Mouse (Mus musculus): ENCODE results near the gene Barhl2. TPM values are rescaled to one million over a fixed set of nuclear protein-coding genes. Genes with fewer than 3 reads are reported as not detected.

The Barhl2 gene
- total RNA-seq, 1 experiment from 2014 or later, result not detected

GRCm38 (mm10) chr5:106454411-106455105, 3.4 kb downstream of the Barhl2 start:
- DNase-seq, result no peak

DNA sequence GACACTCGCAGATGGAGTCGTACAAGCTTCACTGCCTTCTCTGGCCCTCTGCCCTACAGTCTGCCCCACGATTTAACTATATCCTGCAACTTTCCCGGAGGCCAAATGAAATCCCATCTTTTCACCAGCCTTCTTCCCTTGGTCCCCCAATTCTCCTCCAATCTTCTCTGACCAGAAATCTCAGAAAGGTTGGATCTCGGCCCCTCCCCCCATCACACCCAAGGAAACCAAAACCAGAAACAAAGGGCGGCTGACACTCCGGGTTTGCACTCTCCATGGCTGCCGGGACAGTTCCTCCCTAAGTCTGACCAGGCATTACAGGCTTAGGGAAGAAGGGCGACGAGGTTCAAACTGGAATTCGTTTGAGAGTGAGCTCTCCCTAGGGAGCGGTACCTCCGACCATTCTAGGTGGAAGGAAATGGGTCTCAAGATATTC, 4.1 kb downstream of the Barhl2 start:
- no peak for DNase-seq

DNA sequence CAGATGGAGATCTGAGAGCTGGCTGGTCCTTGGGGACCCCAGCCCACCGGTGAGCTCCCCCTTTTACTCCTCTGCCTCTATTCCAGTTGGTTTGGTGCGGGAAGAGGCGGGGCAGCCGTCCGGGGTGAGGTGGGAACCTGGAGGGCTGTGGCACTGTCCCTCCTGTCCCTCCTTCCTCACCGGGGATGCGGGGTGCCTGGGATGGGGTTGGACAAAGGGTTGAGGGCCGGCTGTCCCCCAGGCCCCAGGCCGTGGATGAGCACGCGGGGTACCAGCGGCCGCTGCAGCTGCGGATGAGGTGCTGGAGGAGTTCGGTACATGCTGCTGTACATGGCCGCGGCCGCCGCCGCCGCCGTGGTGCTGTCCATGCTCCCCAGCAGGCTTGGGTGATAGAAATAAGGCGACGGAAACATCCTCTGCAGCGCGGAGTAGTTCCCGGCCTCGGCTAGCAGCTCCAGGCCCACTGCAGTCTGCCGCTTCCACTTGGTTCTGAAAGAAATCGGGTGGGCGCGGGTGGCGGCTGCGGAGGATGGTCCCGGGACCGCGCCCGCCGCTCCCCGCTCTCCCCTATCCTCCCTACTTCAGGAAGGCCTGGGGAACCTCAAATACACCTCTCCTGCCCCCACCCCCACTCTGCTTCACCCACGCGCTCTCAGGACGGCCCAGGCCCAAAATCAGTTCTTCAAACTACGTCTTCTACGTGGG, 4.6 kb downstream of the Barhl2 start:
- no peak for DNase-seq

GRCm38 (mm10) chr5:106452686-106453085, 5.3 kb downstream of the Barhl2 start:
- no peak for DNase-seq

- DNase-seq, result no peak
These were observed 6.1 kb downstream of the Barhl2 start for GRCm38 (mm10) chr5:106451681-106452440.

DNA sequence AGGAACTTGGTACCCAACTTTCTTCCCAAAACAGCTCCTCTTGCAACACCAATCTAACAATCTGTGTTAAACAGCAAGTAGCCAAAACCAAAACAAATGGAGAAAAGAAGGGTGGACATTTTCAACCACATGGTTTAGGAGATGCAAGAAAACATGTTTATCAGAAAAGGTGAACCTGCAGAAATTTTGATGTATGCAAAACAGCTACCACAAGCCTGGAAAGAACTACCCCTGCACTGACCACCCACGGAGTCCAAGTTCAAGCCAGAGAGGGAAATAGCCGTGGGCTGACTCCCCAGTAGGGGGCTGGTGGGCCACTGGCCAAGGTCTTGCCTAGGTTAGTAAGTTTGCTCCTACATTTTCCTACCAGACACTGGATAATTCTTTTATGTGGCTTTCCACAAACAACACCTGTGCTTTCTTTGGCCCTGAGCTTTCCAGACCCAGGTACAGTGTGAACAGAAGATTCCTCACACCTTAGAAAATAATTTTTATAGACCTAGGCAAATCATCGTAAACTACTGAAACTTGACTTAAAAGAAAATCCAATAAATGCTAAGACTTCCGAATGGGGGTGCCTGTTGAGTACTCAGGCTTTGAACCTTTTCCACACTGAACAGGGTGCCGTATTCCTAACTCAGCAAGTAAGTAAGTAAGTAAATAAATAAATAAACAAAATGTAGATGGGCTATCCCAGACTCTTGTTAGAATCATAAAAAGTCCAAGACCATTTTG, 7.4 kb downstream of the Barhl2 start:
- no peak for DNase-seq

- DNase-seq, result no peak
These were observed 8.1 kb downstream of the Barhl2 start for GRCm38 (mm10) chr5:106449720-106450425.

- no peak for DNase-seq
These were observed 9.2 kb downstream of the Barhl2 start for GRCm38 (mm10) chr5:106448798-106449125.

- DNase-seq, result no peak
These were observed 9.8 kb downstream of the Barhl2 start for GRCm38 (mm10) chr5:106447951-106448797.

- DNase-seq, result no peak
These were observed 10.7 kb downstream of the Barhl2 start for GRCm38 (mm10) chr5:106447091-106447820.

- no peak for DNase-seq
These were observed 11.4 kb downstream of the Barhl2 start for GRCm38 (mm10) chr5:106446593-106446992.

DNA sequence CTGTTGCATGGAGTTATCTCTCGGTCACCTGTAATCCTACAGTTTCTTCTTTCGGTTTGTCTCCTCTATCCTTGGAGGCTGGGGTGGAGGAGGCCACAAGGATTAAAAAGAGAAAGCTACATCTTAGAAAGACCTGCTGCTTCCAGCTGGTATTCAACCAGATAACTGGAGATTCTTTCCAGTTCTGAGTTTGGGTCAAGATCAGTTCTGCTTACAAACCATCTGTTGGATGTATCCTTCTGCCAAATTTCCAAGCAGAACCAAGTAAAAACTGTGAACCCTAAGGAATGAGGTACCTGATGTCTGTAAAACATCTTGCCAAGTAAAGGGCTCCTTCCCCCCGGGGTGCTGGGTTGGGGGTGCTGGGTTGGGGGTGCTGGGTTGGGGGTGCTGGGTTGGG, 12.3 kb downstream of the Barhl2 start:
- no peak for DNase-seq

- no peak for DNase-seq
These were observed 19.1 kb downstream of the Barhl2 start for GRCm38 (mm10) chr5:106438916-106439315.

DNA sequence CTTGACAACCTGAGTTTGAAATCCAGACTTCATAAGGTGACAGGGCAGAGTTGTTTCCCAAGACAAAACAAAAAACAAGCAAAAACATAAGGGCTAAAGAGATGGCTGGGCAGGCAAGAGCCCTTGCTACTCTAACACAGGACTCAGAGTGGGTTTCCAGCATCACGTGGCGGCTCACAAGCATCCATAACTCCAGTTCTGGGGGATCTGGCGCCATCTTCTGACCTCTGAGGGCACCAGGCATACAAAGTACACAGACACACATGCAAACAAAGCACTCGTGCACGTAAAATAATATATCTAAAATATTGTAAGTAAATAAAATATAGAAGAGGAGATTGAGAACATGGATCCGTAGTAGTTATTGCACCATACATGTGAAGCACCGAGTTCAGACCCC, 31.9 kb downstream of the Barhl2 start:
- no peak for DNase-seq

DNA sequence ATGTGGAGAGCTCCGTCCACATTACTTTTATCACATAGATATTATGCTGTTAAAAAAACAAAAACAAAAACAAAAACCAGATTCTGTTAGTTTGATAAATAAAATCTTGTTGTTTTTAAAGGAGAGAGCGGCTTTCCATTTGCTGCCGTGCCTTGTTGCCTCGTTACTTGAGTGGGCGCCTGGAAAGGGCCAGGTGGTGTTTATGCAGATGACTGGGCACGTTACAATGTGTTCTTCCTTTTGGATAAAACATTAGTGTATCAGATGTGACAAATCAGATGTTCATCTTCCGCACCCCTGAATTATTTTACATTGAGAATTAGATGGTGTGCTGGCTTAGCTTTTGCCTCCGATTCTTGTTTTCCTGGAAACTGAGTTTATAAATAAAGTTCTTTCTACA, 37.1 kb downstream of the Barhl2 start:
- DNase-seq, result no peak

DNA sequence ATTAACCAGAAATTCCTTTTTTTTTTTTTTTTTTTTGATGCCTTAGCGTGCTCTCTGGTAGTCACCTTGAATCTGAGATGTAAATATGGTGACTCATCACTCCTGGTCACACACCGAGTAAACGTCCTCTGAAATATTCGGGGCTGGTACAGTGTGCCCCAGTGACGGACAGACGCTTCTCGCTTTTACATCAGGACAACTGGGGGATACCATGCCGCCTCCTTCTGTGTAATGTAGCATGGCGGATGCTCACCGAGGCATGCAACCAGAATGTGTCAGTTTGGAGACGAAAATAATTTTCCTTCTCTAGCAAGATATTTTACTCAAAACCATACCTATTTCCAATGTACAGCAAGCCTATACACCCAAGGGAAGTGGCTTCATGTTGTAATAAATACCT, 37.6 kb downstream of the Barhl2 start:
- DNase-seq, result no peak

- DNase-seq, result peak; percentile 9
These were observed 40.8 kb downstream of the Barhl2 start for GRCm38 (mm10) chr5:106417210-106417609.

DNA sequence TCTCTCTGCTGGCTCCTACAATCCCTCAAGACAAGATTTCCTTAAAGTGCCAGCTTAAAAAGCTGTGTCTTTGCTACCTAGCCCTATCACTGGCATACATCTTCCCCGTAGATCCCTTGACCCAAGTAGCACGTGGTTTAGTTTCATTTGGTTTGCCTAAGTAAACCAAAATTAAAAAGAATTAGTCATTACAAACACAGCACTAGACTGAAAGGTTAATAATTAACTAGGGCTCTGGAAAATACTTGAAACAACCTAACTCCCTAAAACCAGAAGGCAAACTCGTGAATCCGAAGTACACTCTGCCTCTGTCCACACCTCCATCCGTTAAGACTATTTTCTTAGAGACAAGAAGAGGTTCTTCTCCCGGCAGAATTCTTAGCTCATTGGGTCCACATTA, 41.4 kb downstream of the Barhl2 start:
- DNase-seq, result no peak

DNA sequence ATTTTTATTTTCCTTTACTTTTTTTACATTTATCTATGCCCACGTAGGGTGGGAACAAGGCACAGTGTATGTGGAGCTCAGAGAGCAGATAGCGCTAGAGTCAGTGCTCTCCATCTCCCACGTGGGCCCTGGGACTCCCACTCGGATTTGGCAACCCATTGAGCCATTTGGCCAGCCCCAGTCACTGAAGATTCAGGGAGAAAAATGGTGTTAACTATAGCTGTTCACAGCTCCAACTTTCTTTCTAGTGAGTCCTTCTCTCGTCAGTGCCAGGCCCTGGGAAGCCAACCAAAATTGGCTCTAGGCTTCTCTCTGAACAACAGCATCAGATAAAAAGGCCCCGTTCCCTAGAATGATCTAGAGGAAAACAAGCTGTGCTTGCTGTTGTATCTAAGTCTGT, 42.2 kb downstream of the Barhl2 start:
- DNase-seq, result no peak

GRCm38 (mm10) chr5:106402761-106403160, 55.2 kb downstream of the Barhl2 start:
- no peak for DNase-seq

Measured in adrenal gland, postnatal 25 days (tissue).